Mouse (Mus musculus) ES-Bruce4 (cell line): Measurements from ENCODE around the gene Vamp2.

Experiments
- CTCF ChIP-seq: IDR thresholded peaks from one replicate; pipeline ENCODE4 v1.8.1; 2011; ENCODE audit warnings: low read depth, low read length
- POLR2A ChIP-seq: IDR thresholded peaks from one replicate; pipeline ENCODE4 v1.8.1; 2011; ENCODE audit warnings: low read length; ENCODE audit not compliant: insufficient read depth

DNA sequence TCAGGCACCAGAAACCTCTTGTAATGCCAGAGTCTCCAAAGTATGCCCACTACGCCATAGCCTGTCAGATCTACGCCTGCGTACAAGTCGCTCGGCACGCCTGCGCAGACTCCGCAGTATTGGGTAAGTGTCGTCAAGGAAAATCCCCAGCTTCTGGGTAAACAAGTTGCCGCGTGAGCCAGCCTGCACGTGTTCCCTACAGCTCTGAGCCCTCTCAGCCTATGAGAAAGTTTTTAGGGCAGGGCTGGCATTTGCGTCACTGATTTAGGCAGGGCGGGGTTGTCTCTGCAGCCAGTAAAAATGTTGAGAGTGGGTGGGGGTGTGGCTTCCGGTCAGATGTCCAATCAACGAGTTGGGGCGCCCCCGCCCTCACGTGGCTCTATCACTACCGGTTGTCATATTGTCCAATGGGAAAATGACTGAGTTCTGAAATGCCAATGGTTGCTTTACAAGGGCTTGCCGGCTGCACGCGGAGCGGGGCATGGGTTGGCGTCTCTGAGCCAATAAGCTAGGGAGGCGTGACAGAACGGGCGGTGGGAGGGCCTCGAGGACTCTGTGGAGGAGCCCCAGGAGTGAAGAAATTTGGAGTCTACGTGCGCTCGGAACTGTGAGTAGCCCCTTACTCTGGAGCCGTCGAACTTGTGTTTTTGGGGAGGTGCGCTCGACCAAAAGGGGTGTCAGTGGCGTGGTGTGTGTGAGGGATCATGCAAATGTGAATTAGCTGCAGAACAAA is 6.6 kb downstream of the Vamp2 start, which contains the start of gene Per1:
- no peak for TF ChIP-seq POLR2A
- TF ChIP-seq CTCF, result no peak
